Mouse (Mus musculus) erythroblast, embryonic 14.5 days (primary cell): Measurements from ENCODE around the gene Gm10778. TPM values are rescaled to one million over a fixed set of nuclear protein-coding genes. Genes with fewer than 3 reads are reported as not detected.
A peak's percentile ranks its signal among the peaks of the same experiment; 100 is the strongest.
"Not testable (repeated sequence)": the region's sequence is repeated elsewhere in the genome, so short reads cannot be mapped to it uniquely, and the experiment has no call there.

Experiments used
- H3K27me3 ChIP-seq: 2 replicates; pipeline ENCODE4 v1.6.1; 2012; ENCODE audit warnings: inconsistent platforms; ENCODE audit not compliant: control insufficient read depth
- H3K36me3 ChIP-seq: 2 replicates; pipeline ENCODE4 v1.6.1; 2012; ENCODE audit warnings: mild to moderate bottlenecking, inconsistent platforms; ENCODE audit not compliant: control insufficient read depth
- H3K4me1 ChIP-seq: 2 replicates; pipeline ENCODE4 v1.6.1; 2012; ENCODE audit warnings: inconsistent platforms; ENCODE audit not compliant: control insufficient read depth
- H3K4me3 ChIP-seq: replicated peaks from 2 replicates; pipeline ENCODE3; 2012; ENCODE audit warnings: moderate library complexity, mild to moderate bottlenecking, inconsistent platforms
- H3K9me3 ChIP-seq: 2 replicates; pipeline ENCODE4 v1.6.1; 2012; ENCODE audit warnings: low read length, inconsistent platforms, mixed read lengths; ENCODE audit not compliant: control insufficient read depth
- GATA1 ChIP-seq: IDR thresholded peaks from 2 replicates; pipeline ENCODE4 v1.6.1; 2012; ENCODE audit warnings: low read length, inconsistent platforms, mixed read lengths
- TAL1 ChIP-seq: IDR thresholded peaks from 3 replicates; pipeline ENCODE4 v1.6.1; 2012; ENCODE audit warnings: low read length, inconsistent platforms, mixed read lengths
- polyA plus RNA-seq: library from polyadenylated mRNA; stranded (reverse); fragments of >175 nt; gene quantifications from 2 replicates; pipeline ENCODE4 v1.2.3, GENCODE M21; 2012

Gm10778 gene
- polyA plus RNA-seq, 1 experiment: 0.01 TPM

- Histone ChIP-seq H3K4me1 (peaks cover 53% of the 10 kb centered on the region), H3K4me3 (peak within 1 kb of the TSS; percentile 72), H3K9me3 (no peaks in the 10 kb centered on the region), H3K36me3 (peaks cover 31% of the 10 kb centered on the region), H3K27me3 (no peaks in the 10 kb centered on the region)
- no peak for TF ChIP-seq GATA1
- no peak for TF ChIP-seq TAL1
These were observed 21.6 kb upstream of the Gm10778 start, which contains the start of gene Sirt6 for GRCm38 (mm10) chr10:81626994-81627835. TSS of gene Sirt6 (minus strand) at chr10:81627797.

- TF ChIP-seq TAL1: no peak
- no peak for TF ChIP-seq GATA1
- no peaks in the 10 kb centered on the region for H3K27me3 ChIP-seq
- peaks cover 55% of the 10 kb centered on the region for H3K4me1 ChIP-seq
- H3K9me3 ChIP-seq: no peaks in the 10 kb centered on the region
- H3K4me3 ChIP-seq: peak overlapping the region; percentile 72
- H3K36me3 ChIP-seq: peaks cover 25% of the 10 kb centered on the region
These were observed 21.0 kb upstream of the Gm10778 start for GRCm38 (mm10) chr10:81627836-81628220.

DNA sequence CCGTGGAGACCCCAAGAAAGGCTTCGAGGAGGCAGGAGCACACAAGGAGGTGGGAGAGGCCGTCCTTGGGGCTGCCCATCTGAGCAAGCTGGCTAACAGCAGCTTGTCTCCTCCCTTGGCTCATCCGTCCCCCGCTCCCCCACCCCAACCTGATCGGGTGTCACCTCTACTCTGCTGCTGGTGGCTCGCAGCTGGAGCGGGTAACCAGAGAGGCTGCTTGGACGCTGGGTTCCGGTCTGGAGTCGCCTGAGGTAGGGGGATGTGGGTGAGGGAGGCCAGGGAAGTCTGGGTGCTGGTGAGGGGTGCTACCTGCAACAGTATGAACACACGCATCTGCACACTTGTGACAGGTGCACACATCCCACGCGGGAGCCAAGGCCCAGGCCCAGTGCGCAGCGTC lies 20.5 kb upstream of the Gm10778 start, which contains the start of gene Ankrd24:
Gene Ankrd24, plus strand, starts transcription at position 151 of the 400 bp plus-strand sequence.
- H3K27me3 ChIP-seq: no peaks in the 10 kb centered on the region
- H3K4me1 ChIP-seq: peaks cover 58% of the 10 kb centered on the region
- TF ChIP-seq TAL1: no peak
- TF ChIP-seq GATA1: no peak
- H3K9me3 ChIP-seq: no peaks in the 10 kb centered on the region
- H3K36me3 ChIP-seq: peaks cover 24% of the 10 kb centered on the region
- H3K4me3 ChIP-seq: peak within 1 kb of the TSS; percentile 72

DNA sequence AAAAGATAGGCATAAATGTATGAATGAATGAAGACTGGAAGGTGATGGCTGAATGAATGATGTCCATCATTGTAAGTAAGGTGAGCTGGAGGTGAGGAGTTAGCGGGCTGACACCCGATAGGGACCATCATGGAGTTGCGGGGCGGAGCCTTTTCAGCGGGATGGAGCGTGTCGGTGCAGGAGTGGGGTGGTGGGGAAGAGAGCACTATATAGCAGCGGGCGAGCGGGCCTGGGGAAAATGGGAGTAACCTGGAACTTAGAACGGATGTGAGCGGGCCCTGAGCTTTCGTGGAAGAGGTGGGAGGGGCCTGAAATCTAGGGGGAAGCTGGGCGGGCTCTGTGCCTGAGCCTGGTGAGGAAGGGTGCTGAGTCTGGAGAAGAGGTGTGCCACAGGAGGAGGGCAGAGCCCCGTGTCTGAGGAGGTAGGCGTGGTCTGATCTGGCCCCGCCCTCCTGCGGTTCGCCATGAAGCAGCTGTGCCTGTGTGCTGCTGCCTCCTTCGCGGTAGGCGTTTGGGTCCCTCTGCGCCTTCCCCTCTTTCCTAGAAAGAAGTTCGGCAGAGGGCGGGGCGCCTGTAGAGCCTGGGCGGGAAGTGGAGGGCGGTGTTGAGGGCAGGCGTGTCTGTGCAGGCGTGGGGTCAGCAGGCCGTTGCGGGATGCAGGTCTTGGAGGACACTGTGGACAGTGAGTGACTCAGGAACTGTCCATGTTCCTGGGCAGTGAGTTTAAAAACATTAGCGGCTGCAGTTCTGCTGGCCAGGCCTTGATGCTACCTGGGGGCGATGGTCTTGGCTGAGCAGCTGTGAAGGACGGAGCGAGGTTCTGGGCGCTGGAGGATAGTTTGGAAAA lies 15.4 kb upstream of the Gm10778 start:
- peaks cover 4% of the 10 kb centered on the region for H3K27me3 ChIP-seq
- no peaks in the 10 kb centered on the region for H3K9me3 ChIP-seq
- H3K4me1 ChIP-seq: peaks cover 32% of the 10 kb centered on the region
- peak overlapping the region; percentile 63 for H3K4me3 ChIP-seq
- TF ChIP-seq TAL1: no peak
- no peak for TF ChIP-seq GATA1
- H3K36me3 ChIP-seq: no peaks in the 10 kb centered on the region

GRCm38 (mm10) chr10:81636338-81636737 lies 12.5 kb upstream of the Gm10778 start:
- Histone ChIP-seq H3K4me3 (no peak overlapping the region), H3K36me3 (no peaks in the 10 kb centered on the region), H3K9me3 (no peaks in the 10 kb centered on the region), H3K27me3 (peaks cover 4% of the 10 kb centered on the region), H3K4me1 (peaks cover 30% of the 10 kb centered on the region)
- TF ChIP-seq TAL1 (no peak), GATA1 (no peak)

GRCm38 (mm10) chr10:81638101-81638500 lies 10.8 kb upstream of the Gm10778 start:
- TF ChIP-seq GATA1 (no peak), TAL1 (no peak)

GRCm38 (mm10) chr10:81640825-81641224 lies 8.0 kb upstream of the Gm10778 start:
- H3K9me3 ChIP-seq, H3K4me3 ChIP-seq, H3K36me3 ChIP-seq, H3K27me3 ChIP-seq: not testable (repeated sequence)
- H3K4me1 ChIP-seq: peaks cover 44% of the 10 kb centered on the region

More at GRCm38 (mm10) chr10:81638101-81638500, 10.8 kb upstream of the Gm10778 start:
- Histone ChIP-seq H3K4me3 (no peak overlapping the region), H3K36me3 (no peaks in the 10 kb centered on the region), H3K27me3 (peaks cover 4% of the 10 kb centered on the region), H3K4me1 (peaks cover 41% of the 10 kb centered on the region), H3K9me3 (no peaks in the 10 kb centered on the region)

DNA sequence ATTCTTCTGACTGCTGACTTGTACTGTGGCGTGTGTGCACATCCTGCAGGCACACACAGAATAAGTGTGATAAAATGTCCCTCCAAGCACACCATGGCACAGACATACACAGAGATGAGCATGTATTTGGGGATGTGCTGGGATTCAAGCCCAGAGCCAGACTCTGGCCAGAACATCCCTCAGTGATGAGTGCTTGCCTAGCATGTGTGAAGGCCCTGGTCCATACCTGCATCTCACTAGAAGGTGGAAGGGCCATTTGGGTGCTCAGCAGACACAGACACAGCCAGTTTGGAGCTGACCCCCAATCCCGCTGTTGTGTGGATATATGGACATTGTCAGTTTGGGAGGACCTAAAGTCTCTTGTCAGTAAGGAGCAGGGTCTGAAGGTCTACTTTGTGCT lies 7.3 kb upstream of the Gm10778 start:
- H3K36me3 ChIP-seq: no peaks in the 10 kb centered on the region
- H3K27me3 ChIP-seq: peaks cover 2% of the 10 kb centered on the region; the same call in 1 of the 2 replicates

More for the DNA sequence above, 7.3 kb upstream of the Gm10778 start:
- H3K9me3 ChIP-seq: no peaks in the 10 kb centered on the region
- H3K4me1 ChIP-seq: peaks cover 37% of the 10 kb centered on the region
- TF ChIP-seq TAL1 (no peak), GATA1 (no peak)
- H3K4me3 ChIP-seq: no peak overlapping the region
